Mouse (Mus musculus): ENCODE results near the gene Vamp2. TPM values are rescaled to one million over a fixed set of nuclear protein-coding genes. Genes with fewer than 3 reads are reported as not detected.

Vamp2 gene
- 10 to 100 TPM; 68.8 to 72.6 TPM for total RNA-seq (2021)
- long read RNA-seq, experiment 1, transcript Vamp2-201 (5 exons, 2,205 nt), result major isoform, 64 of 77 reads
- long read RNA-seq, experiment 1, partial matches to known transcripts, result 7 of 77 reads
- long read RNA-seq, experiment 1, other reads (novel, unspliced or antisense), result 3 of 77 reads
- long read RNA-seq, experiment 2, transcript Vamp2-201 (5 exons, 2,205 nt), result major isoform, 49 of 64 reads
- long read RNA-seq, experiment 2, transcript Vamp2-202 (4 exons, 1,113 nt), result minor isoform, 6 of 64 reads
- long read RNA-seq, experiment 2, partial matches to known transcripts, result 6 of 64 reads
- long read RNA-seq, experiment 2, other reads (novel, unspliced or antisense), result 3 of 64 reads

DNA sequence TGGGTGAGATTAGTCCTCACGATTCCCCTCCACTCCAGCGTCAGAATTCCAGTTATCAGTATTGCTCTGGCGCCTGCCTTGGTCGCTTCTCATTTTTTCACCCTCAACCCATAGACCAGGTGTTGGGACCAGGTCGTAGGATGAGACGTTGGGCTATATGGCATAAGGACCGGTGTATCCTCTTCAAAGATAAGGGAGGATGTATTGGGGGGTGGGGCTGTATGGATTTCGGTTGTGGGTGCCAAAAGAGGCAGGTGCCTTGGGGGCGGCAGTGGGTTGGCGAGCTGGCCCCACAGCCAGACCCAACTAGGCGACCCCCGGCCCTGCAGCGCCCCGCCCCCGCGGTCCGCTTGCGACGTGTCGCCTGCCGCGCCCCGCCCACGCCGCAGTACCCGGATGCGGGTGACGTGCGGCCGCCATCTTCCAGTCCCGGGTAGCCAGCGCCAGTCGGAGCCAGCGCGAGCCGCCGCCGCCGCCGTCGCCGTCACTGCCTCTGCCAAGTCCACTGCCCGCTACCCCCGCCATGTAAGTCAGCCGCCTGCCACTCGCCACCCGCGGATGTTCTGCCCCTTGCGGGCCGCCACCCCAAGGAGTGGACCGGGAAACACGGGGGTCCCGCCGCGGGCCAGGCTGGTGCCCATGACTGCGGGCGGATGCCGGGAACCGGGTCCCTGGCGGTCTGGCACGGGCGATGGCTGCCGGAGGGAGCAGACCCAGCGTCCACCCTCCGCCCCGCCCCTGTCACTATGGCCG lies at the start of gene Vamp2:
Gene Vamp2, plus strand, starts transcription at position 388 of the 753 bp plus-strand sequence.
- peak; percentile 94 to 96 for DNase-seq
- intact Hi-C loops (cut with DNase I), result loop anchor here (2.0 kb wide), 1 partner anchor 17 kb away; the partner anchor contains the start of gene Tmem107

DNA sequence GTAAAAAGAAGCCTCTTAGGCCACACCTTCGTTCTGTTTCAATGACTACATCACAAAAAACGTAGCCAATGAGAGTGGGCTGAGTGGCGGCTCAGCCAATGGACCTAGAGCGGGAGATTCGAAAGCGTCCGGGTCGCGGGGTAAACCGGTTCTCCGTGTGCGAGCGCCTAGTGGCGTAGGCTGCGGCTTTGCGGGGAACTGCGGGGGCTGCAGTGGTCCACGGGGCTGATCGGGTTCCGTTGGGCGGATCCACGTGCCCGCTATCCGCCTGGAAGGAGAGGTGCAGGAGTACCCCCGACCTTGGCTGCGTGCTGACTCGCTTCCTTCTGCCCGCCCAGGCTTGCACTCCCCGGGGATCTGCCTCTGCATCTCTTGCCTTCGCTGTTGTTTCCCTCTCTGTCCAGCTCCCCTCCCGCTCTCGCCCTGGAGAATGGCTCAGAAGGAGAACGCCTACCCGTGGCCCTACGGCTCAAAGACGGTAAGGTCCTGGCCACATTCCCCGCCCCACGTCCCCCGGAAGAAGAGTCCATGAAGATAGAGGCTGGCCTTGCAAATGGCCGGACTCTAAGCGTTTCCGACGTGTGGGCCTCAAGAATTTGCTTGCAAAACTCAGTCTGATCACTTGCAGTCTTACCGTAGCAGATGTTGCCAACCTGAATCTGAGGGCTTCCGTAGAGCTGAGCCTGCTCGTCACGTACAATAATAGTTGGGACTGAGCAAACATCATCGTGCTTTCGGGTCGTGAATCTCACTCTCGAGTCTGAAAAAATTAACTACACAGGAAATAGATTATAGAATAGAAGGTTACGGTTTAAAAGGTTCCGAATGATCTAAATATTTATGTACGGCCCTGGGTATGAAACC lies 42.5 kb upstream of the Vamp2 start, which contains the start of gene Aurkb:
Gene Aurkb, plus strand, starts transcription at position 117 of the 864 bp plus-strand sequence.
- intact Hi-C loops (cut with DNase I), result no loop called here
- peak; percentile 82 to 87 for DNase-seq

DNA sequence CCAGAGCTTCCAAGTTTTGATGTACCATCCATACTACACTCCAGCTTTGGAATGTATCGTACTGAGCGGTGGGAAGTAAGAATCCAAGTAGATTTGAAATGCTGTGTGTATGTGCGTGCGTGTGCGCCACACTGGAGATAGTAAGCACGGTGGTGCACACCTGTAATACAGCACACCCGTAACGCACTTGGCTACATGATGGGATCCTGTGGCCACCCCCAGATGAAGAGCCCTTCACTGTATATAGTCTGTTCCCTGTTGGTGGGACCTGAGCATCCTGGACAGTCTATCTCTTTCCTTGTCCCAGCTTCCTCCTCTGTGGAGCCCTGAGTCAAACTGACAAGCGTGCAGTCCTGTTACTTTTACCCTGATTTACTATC lies 41.9 kb upstream of the Vamp2 start:
- intact Hi-C loops (cut with DNase I), result no loop called here
- no peak for DNase-seq

DNA sequence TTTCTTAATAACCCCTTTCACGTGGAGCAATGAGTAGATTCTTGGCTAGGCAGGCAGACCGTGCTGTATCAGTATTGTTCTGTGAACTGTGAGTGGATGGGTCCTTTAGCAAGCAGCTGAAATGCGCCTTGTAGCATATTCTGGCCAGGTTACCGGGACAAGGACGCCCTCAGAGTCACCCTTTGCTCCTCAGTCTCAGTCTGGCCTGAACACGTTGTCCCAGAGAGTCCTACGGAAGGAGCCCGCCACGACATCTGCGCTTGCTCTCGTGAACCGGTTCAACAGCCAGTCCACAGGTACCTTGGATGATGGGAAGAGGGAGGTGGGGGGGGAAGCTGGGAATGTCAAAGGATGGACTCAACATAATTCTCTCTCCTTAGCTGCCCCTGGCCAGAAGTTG lies 40.7 kb upstream of the Vamp2 start:
- intact Hi-C loops (cut with DNase I), result no loop called here
- DNase-seq, result no peak

DNA sequence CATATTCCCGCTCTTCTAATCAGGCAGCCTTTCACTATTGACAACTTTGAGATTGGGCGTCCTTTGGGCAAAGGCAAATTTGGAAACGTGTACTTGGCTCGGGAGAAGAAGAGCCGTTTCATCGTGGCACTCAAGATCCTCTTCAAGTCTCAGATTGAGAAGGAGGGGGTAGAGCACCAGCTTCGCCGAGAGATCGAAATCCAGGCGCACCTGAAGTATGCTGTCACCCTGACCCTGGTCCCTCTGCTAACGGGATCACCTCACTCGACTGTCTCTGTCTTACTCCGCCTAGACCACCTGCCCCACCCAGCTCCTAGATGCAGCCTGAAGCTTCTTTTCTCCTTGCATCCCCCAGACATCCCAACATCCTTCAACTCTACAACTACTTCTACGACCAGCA lies 40.1 kb upstream of the Vamp2 start:
- intact Hi-C loops (cut with DNase I), result no loop called here
- DNase-seq, result no peak

DNA sequence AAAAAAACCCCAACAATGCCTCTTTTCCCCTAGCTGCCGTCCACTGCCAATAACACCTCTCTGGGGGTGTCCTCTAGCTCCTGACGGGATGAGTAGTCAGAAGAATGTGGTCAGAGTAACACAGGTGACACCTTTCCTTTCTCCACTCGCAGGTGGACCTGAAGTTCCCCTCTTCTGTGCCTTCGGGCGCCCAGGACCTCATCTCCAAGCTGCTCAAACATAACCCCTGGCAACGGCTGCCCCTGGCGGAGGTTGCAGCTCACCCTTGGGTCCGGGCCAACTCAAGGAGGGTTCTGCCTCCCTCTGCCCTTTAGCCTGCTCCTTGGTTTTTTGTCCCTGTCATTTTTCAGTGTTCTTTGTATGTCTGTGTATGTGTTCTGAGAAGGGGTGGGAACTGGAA lies 37.5 kb upstream of the Vamp2 start:
- intact Hi-C loops (cut with DNase I), result no loop called here
- DNase-seq, result no peak

DNA sequence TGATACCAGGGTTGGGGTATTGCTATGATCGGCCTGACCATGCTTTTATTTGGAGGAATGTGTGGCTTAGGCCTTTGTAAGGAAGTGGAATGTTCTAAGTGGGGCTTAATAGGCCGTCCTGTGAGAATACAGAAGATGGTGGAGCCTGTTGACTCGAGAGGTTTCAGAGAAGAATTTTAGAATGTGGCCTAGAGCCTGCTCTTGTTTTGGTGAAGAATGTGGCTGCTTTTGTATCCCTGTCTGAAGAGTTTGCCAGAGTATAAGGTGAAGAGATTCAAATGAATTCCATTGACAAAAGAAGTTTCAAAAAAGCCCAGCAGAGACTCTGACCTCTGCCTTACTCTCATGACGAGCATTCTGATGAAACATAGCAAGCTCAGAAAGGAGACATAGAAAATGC lies 36.5 kb upstream of the Vamp2 start:
- intact Hi-C loops (cut with DNase I), result no loop called here

DNA sequence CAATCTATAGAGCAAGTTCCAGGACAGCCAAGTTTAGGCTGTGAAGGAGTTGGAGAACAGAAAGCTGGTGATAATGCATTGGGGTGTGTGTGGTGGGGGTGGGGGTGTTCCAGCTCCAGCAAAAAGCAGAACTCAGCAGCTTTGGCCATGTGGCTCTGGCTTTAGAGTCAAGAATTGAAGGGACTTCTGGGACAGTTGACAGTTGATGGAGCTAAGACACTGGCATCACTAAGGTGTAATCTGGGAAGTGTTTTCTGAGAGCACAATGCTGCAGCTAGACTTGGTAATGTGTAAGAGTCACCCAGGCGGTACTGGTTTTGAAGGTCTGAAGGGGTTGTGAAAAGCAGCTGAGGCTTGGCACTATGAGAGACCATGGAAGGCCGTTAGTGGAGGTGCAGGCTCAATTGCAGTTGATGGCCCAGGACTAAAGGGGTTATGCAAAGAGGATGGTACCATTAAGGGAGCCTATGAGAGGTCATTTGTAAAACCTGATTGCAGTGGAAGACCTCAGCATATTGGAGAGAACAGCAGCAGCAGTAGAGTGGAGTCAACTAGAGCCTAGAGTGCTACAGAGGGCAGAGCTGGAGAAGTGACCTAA lies 35.4 kb upstream of the Vamp2 start:
- intact Hi-C loops (cut with DNase I), result no loop called here
- no peak for DNase-seq

More for the DNA sequence above, 36.5 kb upstream of the Vamp2 start:
- no peak for DNase-seq

DNA sequence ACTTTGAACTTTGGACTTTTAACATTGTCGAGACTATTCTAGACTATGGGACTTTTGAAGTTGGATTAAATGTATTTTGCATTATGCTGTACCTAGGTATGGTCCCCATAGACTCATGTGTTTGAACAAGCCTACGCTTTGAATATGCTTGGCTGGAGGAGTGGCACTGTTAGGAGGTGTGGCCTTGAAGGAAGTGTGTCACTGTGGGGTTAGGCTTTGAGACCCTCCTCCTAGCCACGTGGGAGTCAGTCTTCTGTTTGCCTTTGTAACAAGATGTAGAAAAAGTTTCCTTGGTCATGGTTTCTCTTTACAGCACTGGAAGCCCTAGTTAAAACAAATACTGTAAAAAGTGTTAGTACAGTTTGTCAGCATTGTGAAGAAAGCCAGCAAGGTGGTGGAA lies 34.4 kb upstream of the Vamp2 start:
- intact Hi-C loops (cut with DNase I), result no loop called here
- DNase-seq, result no peak

DNA sequence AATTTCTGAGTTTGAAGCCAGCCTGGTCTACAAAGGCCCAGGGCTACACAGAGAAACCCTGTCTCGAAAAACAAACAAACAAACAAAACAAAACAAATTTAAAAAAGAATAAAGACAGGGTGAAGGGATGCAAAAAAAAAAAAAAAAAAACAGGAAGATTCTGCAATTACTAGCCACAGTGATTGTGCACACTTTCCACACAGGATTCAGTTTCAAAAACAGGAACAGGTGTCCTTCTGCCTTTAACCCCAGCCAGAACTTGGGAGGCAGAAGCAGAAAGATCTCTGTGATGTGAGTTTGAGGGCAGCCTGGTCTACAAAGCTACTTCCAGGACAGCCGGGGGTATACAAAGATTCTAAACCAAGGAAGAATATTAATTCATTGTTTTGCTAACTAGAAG lies 30.0 kb upstream of the Vamp2 start:
- no peak for DNase-seq
- intact Hi-C loops (cut with DNase I), result no loop called here

DNA sequence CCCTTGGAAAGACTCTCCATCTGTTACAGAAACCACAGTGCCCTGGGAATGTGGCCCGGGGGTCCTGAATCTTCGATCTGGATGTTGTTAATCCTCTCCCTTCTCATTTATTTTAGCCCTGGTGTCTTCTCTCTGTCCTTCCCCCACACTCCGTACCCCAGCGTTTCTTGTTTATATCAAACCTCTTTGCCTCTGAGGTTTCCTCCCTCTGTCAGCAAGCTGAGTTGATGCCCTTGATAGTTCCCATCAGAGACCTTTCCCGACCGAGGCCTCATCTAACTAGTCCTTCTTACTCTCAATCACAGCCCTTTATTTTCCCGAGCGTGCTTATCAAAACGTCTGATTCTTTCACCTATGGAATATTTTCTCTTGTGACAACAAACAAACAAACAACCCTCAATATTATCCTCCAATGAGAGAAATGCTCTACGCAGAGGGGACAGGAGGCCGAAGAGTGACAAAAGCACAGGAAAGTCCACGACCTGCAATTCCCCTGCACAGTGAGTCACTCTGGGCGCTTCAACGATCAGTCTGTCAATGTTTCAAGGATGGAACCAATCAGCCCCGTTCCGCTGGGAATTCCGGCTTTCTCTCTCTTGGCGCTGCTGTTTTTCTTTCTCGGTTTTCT lies 29.4 kb upstream of the Vamp2 start:
- DNase-seq, result no peak
- intact Hi-C loops (cut with DNase I), result no loop called here

DNA sequence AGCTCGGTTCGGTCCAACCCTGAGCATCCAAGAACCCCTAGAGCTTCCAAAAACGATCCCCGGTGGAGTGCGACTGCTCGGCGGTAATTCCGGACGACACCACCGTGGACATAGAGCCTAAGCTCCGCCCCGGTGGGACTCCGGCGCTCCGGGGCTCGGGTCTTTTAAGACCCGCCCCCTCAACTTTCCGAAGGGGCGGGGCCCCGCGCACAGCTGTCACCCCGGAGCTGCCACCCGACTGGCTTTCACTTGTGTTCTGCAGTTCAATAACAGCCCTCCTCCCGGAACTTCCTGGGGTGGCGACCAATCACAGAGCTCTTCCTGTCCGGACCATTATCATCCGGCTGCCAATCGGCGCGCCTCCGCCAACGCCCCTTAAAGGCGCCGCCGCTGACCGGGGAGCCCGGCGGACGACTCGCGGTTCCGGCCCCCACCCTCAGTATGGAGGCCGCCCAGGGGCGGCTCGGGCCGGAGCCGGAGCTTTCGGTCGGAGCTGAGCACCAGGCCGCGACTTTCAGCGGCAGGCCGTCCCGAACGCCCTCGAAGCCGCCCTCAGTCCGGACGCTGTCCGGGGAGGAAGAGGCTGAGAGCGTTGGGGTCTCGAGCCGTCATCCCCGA lies 28.8 kb upstream of the Vamp2 start, which contains the start of gene Borcs6:
Gene Borcs6, plus strand, starts transcription at position 361 of the 618 bp plus-strand sequence.
- DNase-seq, result peak; percentile 94 to 95

DNA sequence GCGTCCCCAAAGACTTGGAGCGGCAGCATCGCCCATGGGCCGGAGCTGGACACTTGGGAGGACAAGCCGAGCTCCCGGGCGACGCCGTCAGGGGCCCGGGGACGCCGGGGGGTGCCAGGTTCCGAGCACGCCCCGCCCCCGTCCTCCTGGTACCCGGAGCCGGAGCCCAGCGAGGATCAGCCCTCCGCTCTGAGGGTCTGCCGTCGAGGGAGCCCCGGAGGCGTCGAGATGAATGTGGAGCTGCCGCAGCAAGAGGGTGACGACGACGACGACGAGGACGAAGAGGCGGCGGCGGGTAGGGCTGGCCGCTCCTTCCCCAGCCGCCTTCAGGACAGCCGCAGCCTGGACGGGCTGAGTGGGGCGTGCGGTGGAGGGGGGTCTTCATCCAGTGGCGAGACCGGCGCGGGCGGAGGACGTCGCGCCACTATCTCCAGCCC lies 28.3 kb upstream of the Vamp2 start:
- DNase-seq, result peak in 1 of 2 experiments; percentile 66
- intact Hi-C loops (cut with DNase I), result no loop called here

More for the DNA sequence above, 28.8 kb upstream of the Vamp2 start, which contains the start of gene Borcs6:
- intact Hi-C loops (cut with DNase I), result no loop called here

DNA sequence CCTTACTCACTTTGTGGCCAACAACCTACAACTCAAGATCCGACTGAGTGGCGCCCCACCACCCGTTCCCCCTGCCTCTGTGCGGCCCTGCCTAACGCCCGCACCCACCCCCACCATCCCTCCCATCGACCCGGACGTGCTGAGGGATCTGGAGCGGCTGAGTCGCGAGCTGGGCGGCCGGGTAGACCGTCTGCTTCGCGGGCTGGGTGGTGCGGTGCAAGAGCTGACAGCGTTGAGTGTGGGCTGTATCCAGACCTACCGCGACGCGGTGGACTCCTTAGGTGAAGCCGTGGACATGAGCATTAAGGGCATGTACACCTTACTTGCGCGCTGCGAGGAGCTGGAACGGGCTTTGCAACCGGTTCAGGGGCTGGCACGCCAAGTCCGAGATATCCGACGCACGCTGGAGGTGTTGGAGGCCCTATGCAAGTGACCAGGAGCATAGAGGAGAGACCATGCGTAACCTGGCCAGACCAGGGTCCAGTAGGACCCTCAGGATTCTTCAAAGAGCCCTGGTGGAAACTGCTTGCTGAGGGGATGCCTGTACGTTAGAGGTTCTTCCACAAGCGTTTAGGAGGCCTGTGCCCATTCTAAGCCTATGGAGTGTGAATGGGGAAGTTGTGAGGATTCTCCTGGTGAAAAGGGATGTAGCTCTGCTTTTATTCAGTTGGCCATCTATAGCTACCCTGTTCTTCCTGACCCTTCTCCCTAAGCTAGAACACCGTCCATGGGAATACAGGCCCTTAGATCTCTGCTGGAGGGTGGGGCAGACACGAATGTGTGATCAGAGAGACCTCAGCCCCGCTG lies 27.6 kb upstream of the Vamp2 start:
- DNase-seq, result peak; percentile 36 to 39
- intact Hi-C loops (cut with DNase I), result no loop called here

DNA sequence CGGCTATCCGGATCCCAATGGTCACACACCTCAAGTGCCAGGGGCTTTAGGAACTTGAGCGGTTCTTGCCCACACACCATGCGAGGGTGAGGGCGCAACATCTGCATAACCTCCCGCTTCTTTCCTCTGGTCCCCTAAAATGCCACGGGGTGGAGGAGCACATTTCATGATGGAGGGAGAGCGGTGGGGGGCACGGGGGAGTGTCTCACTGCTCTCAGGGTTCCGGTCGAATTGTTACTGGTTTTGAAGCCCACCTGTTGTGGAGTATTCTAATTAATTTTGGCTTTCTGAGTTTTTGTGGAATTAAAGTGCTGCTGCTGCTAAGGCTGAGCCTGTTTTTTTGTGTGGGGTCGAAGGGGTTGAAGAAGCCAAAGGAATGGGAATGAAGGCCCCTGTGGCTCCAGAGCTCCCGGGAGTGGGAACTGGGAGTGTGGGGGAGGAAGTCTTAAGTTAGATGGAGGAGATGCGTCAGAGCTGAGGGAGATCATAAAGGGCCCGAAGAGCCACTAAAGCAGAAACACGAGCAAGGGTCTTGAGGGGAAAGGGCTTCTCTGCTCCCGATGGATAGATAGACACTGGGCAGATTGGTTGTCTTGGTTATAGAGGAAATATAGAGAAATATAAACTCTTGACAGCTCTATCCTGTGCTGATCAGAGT lies 26.9 kb upstream of the Vamp2 start:
- intact Hi-C loops (cut with DNase I), result no loop called here
- no peak for DNase-seq

DNA sequence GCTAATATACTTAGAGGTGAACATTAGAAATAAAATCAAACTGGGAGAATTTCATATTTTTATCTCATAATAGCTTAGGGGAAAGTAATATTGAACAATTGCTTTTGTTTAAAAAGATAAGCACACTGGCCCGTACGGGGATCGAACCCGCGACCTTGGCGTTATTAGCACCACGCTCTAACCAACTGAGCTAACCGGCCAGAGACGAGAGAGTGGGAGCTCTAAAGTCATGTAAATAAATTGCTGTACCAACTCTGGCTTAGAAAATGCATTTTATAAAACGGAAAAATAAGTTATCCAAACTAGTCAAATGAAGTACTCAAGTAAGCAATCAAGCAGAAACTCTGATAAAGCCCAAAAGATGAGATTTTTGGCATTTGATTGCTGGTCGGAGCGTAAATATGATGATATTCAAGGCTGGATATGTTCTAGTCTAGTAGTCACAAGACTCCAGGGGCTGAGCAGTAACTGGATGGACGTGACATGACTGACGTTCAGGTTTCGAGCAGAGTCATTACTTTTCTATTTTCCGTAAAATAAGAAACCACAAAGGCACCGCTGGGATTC lies 26.0 kb upstream of the Vamp2 start:
- intact Hi-C loops (cut with DNase I), result loop anchor here (1.0 kb wide), 1 partner anchor 21 kb away; no protein-coding TSS in a partner anchor

DNA sequence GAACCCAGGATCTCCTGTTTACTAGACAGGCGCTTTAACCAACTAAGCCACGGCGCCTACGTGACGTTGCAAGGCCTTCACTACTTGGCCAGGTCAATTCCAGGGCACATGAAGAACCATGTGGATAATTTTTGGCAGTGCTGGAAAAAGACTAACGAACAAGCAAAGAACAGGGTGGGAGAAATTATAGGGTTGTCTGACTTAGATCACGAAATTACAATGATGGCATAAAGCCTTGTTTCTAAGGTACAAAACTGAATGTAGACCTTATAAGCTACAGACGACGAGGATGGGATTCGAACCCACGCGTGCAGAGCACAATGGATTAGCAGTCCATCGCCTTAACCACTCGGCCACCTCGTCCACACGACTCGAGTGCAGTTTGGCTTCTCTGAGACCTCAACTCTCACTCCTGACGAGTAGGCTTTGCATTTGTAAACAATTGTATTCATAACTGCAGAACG lies 25.5 kb upstream of the Vamp2 start:
- peak; percentile 95 to 97 for DNase-seq
- intact Hi-C loops (cut with DNase I), result loop anchor here (1.0 kb wide), 2 partner anchors 21 to 61 kb away; no protein-coding TSS in a partner anchor

More for the DNA sequence above, 26.0 kb upstream of the Vamp2 start:
- DNase-seq, result peak; percentile 78 to 79

All from heart, postnatal 14 days (tissue).